Mouse (Mus musculus) neural tube, embryonic 11.5 days (tissue): Measurements from ENCODE around the gene Lmnb2. TPM values are rescaled to one million over a fixed set of nuclear protein-coding genes. Genes with fewer than 3 reads are reported as not detected.
A peak's percentile ranks its signal among the peaks of the same experiment; 100 is the strongest.

ENCODE experiments used
- ATAC-seq: fragments of 200-750 bp; cut with Nextera tagmentation; 2 replicates; pipeline ENCODE4 v1.8.0; 2017; ENCODE audit warnings: moderate number of reproducible peaks, mild to moderate bottlenecking, moderate TSS enrichment, moderate library complexity; ENCODE audit not compliant: insufficient read depth, low FRiP score, low TSS enrichment
- DNase-seq: peaks from one replicate; pipeline ENCODE4 v3.0.0-alpha.2; 2015; ENCODE audit warnings: low spot score
- H3K27ac ChIP-seq: fragments of 300-500 bp; sonication (generic); 2 replicates; pipeline ENCODE4 v1.5.1; 2014; ENCODE audit warnings: low read depth, mild to moderate bottlenecking, low read length
- H3K27me3 ChIP-seq: fragments of 300-500 bp; sonication (generic); 2 replicates; pipeline ENCODE4 v1.6.1; 2014; ENCODE audit warnings: mild to moderate bottlenecking, low read length, mixed read lengths; ENCODE audit not compliant: control insufficient read depth, insufficient read depth
- H3K36me3 ChIP-seq: fragments of 300-500 bp; sonication (generic); 2 replicates; pipeline ENCODE4 v1.6.1; 2014; ENCODE audit warnings: mild to moderate bottlenecking, low read length, moderate library complexity, mixed read lengths; ENCODE audit not compliant: control insufficient read depth, insufficient read depth
- H3K4me1 ChIP-seq: fragments of 300-500 bp; sonication (generic); 2 replicates; pipeline ENCODE4 v1.6.1; 2014; ENCODE audit warnings: low read length, mixed read lengths; ENCODE audit not compliant: control insufficient read depth, insufficient read depth
- H3K4me2 ChIP-seq: fragments of 300-500 bp; sonication (generic); 2 replicates; pipeline ENCODE4 v1.6.1; 2014; ENCODE audit warnings: low read depth, mild to moderate bottlenecking, moderate library complexity
- H3K4me3 ChIP-seq: fragments of 300-500 bp; sonication (generic); 2 replicates; pipeline ENCODE4 v1.5.1; 2014; ENCODE audit warnings: low read depth, low read length
- H3K9ac ChIP-seq: fragments of 300-500 bp; sonication (generic); 2 replicates; pipeline ENCODE4 v1.6.1; 2014; ENCODE audit warnings: mild to moderate bottlenecking, low read length
- H3K9me3 ChIP-seq: fragments of 300-500 bp; sonication (generic); 2 replicates; pipeline ENCODE4 v1.6.1; 2016; ENCODE audit warnings: low read length; ENCODE audit not compliant: control insufficient read depth
- WGBS: fragments of 180-500 bp; shearing (Covaris S2); extraction: QIAGEN DNeasy Blood & Tissue Kit; methylation state at CpG from one replicate; pipeline ENCODE4 v1.1.7; 2014; 5-methylcytosine and 5-hydroxymethylcytosine counted together
- polyA plus RNA-seq: library from polyadenylated mRNA; unstranded; fragments of >200 nt; fragmentation: Nextera tagmentation; extraction: Ambion mirVana; gene quantifications from 2 replicates; pipeline ENCODE4 v1.2.1, GENCODE M21; 2014

Gene Lmnb2
- polyA plus RNA-seq, 1 experiment from 2014 or later = 27.9 TPM

- 36% methylated on average over 14 of the region's 14 CpGs for WGBS
- no peak overlapping the region for H3K4me2 ChIP-seq
Observed at GRCm38 (mm10) chr10:80934136-80934985, 16.3 kb upstream of the Lmnb2 start.

GRCm38 (mm10) chr10:80933421-80933979, 15.5 kb upstream of the Lmnb2 start:
- Histone ChIP-seq H3K27ac (no peak overlapping the region), H3K4me1 (peaks cover 41% of the 10 kb centered on the region), H3K9ac (no peak overlapping the region), H3K4me2 (peak overlapping the region; percentile 29), H3K36me3 (no peaks in the 10 kb centered on the region), H3K9me3 (no peaks in the 10 kb centered on the region), H3K4me3 (0 out of 2 replicates have a peak overlapping the region, but pooled peaks have one; percentile 15), H3K27me3 (peaks cover 83% of the 10 kb centered on the region)
- WGBS = 3% methylated on average over 21 of the region's 21 CpGs
- DNase-seq (no peak), ATAC-seq (no peak)

More at GRCm38 (mm10) chr10:80934136-80934985, 16.3 kb upstream of the Lmnb2 start:
- H3K4me3 ChIP-seq = no peak overlapping the region
- peaks cover 44% of the 10 kb centered on the region for H3K4me1 ChIP-seq
- no peaks in the 10 kb centered on the region for H3K36me3 ChIP-seq
- no peak overlapping the region for H3K9ac ChIP-seq
- no peak for DNase-seq
- H3K27ac ChIP-seq = no peak overlapping the region
- H3K9me3 ChIP-seq = no peaks in the 10 kb centered on the region
- H3K27me3 ChIP-seq = peaks cover 88% of the 10 kb centered on the region
- ATAC-seq = no peak

- under 1% methylated on average over 17 of the region's 17 CpGs for WGBS
- Histone ChIP-seq H3K4me2 (peak overlapping the region; percentile 29; the same call in 1 of the 2 replicates), H3K4me3 (0 out of 2 replicates have a peak overlapping the region, but pooled peaks have one; percentile 12), H3K9ac (no peak overlapping the region), H3K36me3 (no peaks in the 10 kb centered on the region), H3K27me3 (peaks cover 77% of the 10 kb centered on the region), H3K4me1 (peaks cover 41% of the 10 kb centered on the region), H3K27ac (no peak overlapping the region), H3K9me3 (no peaks in the 10 kb centered on the region)
- ATAC-seq (no peak), DNase-seq (no peak)
Observed at GRCm38 (mm10) chr10:80932700-80933420, 14.8 kb upstream of the Lmnb2 start.

- no peak for ATAC-seq
- H3K9me3 ChIP-seq = no peaks in the 10 kb centered on the region
- H3K36me3 ChIP-seq = no peaks in the 10 kb centered on the region
- H3K9ac ChIP-seq = no peak overlapping the region
- H3K4me1 ChIP-seq = peaks cover 41% of the 10 kb centered on the region
- H3K27me3 ChIP-seq = peaks cover 71% of the 10 kb centered on the region
- DNase-seq = no peak
- under 1% methylated on average over 20 of the region's 20 CpGs for WGBS
- H3K4me3 ChIP-seq = 0 out of 2 replicates have a peak overlapping the region, but pooled peaks have one; percentile 12
- H3K4me2 ChIP-seq = peak overlapping the region; percentile 27
- H3K27ac ChIP-seq = no peak overlapping the region
Observed at GRCm38 (mm10) chr10:80932206-80932605, 14.2 kb upstream of the Lmnb2 start.

- DNase-seq = no peak
- H3K27me3 ChIP-seq = peaks cover 65% of the 10 kb centered on the region
Observed at GRCm38 (mm10) chr10:80931695-80932094, 13.7 kb upstream of the Lmnb2 start.

GRCm38 (mm10) chr10:80931153-80931671, 13.2 kb upstream of the Lmnb2 start:
- Histone ChIP-seq H3K4me1 (peaks cover 36% of the 10 kb centered on the region), H3K27me3 (peaks cover 61% of the 10 kb centered on the region), H3K36me3 (no peaks in the 10 kb centered on the region), H3K9me3 (no peaks in the 10 kb centered on the region), H3K9ac (no peak overlapping the region), H3K4me3 (peak overlapping the region; percentile 44), H3K4me2 (peak overlapping the region; percentile 68), H3K27ac (no peak overlapping the region)
- ATAC-seq (no peak), DNase-seq (no peak)
- 5% methylated on average over 12 of the region's 14 CpGs for WGBS

More at GRCm38 (mm10) chr10:80931695-80932094, 13.7 kb upstream of the Lmnb2 start:
- 0% methylated on average over 26 of the region's 26 CpGs for WGBS
- Histone ChIP-seq H3K4me2 (peak overlapping the region; percentile 27), H3K36me3 (no peaks in the 10 kb centered on the region), H3K27ac (no peak overlapping the region), H3K9ac (no peak overlapping the region), H3K4me1 (peaks cover 38% of the 10 kb centered on the region), H3K9me3 (no peaks in the 10 kb centered on the region), H3K4me3 (peak overlapping the region; percentile 21)
- no peak for ATAC-seq

- H3K27me3 ChIP-seq = peaks cover 54% of the 10 kb centered on the region
- H3K9me3 ChIP-seq = no peaks in the 10 kb centered on the region
- H3K4me3 ChIP-seq = peak overlapping the region; percentile 44
- ATAC-seq (no peak), DNase-seq (no peak)
- H3K9ac ChIP-seq = peak overlapping the region; percentile 44; the same call in 1 of the 2 replicates
- H3K27ac ChIP-seq = no peak overlapping the region
- no peaks in the 10 kb centered on the region for H3K36me3 ChIP-seq
- H3K4me1 ChIP-seq = peaks cover 31% of the 10 kb centered on the region
- H3K4me2 ChIP-seq = peak overlapping the region; percentile 68
- under 1% methylated on average over 45 of the region's 45 CpGs for WGBS
Observed at GRCm38 (mm10) chr10:80930361-80931152, 12.5 kb upstream of the Lmnb2 start.
